Mouse (Mus musculus) CH12.LX (cell line): ENCODE results near the gene Kif5c. TPM values are rescaled to one million over a fixed set of nuclear protein-coding genes. Genes with fewer than 3 reads are reported as not detected.

Source experiments
- DNase-seq: peaks from one replicate; pipeline ENCODE4 v3.0.0-alpha.2; 2013; ENCODE audit errors: extremely low read depth
- H3K27ac ChIP-seq: 2 replicates; pipeline ENCODE4 v1.5.1; 2012; ENCODE audit warnings: low read depth, mild to moderate bottlenecking, control low read depth, moderate library complexity; ENCODE audit not compliant: insufficient read depth
- H3K27me3 ChIP-seq: replicated peaks from 2 replicates; pipeline ENCODE3; 2012; ENCODE audit warnings: inconsistent platforms
- H3K36me3 ChIP-seq, 2 experiments: replicated peaks in 1 of 2; 2 replicates each; pipeline versions ENCODE3 to v1.6.1; 2012; ENCODE audit warnings: inconsistent platforms in 1 of 2, low read length in 1 of 2, mild to moderate bottlenecking in 1 of 2, mixed read lengths in 1 of 2, moderate library complexity in 1 of 2; ENCODE audit not compliant: control insufficient read depth in 1 of 2, insufficient read depth in 1 of 2
- H3K4me1 ChIP-seq, 2 experiments: 2 replicates each; pipeline ENCODE4 v1.6.1; 2012; ENCODE audit warnings: inconsistent platforms in 1 of 2, moderate library complexity in 1 of 2; ENCODE audit not compliant: insufficient read depth in 2 of 2, control insufficient read depth in 1 of 2
- H3K4me2 ChIP-seq: 2 replicates; pipeline ENCODE4 v1.6.1; 2012; ENCODE audit warnings: low read depth, mild to moderate bottlenecking, control low read depth; ENCODE audit not compliant: poor library complexity, insufficient read depth, severe bottlenecking
- H3K4me3 ChIP-seq, 3 experiments: fragments of 150-350 bp in 1 of 3; sonication (generic) in 1 of 3; replicated peaks in 1 of 3; 2 replicates each; pipeline versions ENCODE3 to v1.5.1; 2011 to 2012; ENCODE audit warnings: low read depth in 2 of 3, low read length in 2 of 3, mild to moderate bottlenecking in 2 of 3, moderate library complexity in 2 of 3, control low read depth in 1 of 3, improper control_type of control experiment in 1 of 3, inconsistent platforms in 1 of 3, mixed read lengths in 1 of 3; ENCODE audit not compliant: poor library complexity in 1 of 3
- H3K79me2 ChIP-seq: replicated peaks from 2 replicates; pipeline ENCODE4 v1.6.1; 2012; ENCODE audit warnings: mild to moderate bottlenecking, moderate library complexity; ENCODE audit not compliant: control insufficient read depth, poor library complexity, insufficient read depth, severe bottlenecking; ENCODE audit errors: extremely low read depth
- H3K9ac ChIP-seq: 2 replicates; pipeline ENCODE4 v1.6.1; 2012; ENCODE audit warnings: low read depth, mild to moderate bottlenecking, control low read depth, moderate library complexity; ENCODE audit not compliant: insufficient read depth
- H3K9me3 ChIP-seq: replicated peaks from 2 replicates; pipeline ENCODE3; 2012; ENCODE audit warnings: low read length, inconsistent platforms, mixed read lengths
- BHLHE40 ChIP-seq: IDR thresholded peaks from 2 replicates; pipeline ENCODE4 v1.6.1; 2011; ENCODE audit warnings: mild to moderate bottlenecking, low read depth, low read length, improper control_type of control experiment
- CHD1 ChIP-seq: IDR thresholded peaks from 2 replicates; pipeline ENCODE4 v1.6.1; 2012; ENCODE audit warnings: low read depth, low read length, improper control_type of control experiment, inconsistent platforms
- CHD2 ChIP-seq: IDR thresholded peaks from 2 replicates; pipeline ENCODE4 v1.6.1; 2011; ENCODE audit warnings: low read length, improper control_type of control experiment
- CTCF ChIP-seq, 2 experiments: IDR thresholded peaks in 1 of 2; conservative IDR thresholded peaks in 1 of 2; 2 replicates each; pipeline ENCODE4 v1.5.1; 2011 to 2012; ENCODE audit warnings: low read depth in 2 of 2, low read length in 2 of 2, improper control_type of control experiment in 1 of 2, inconsistent platforms in 1 of 2, mild to moderate bottlenecking in 1 of 2, moderate library complexity in 1 of 2
- E2F4 ChIP-seq: IDR thresholded peaks from 2 replicates; pipeline ENCODE4 v1.6.1; 2011; ENCODE audit warnings: low read depth, low read length, improper control_type of control experiment; ENCODE audit not compliant: insufficient replicate concordance
- JUN ChIP-seq: IDR thresholded peaks from 2 replicates; pipeline ENCODE4 v1.6.1; 2011; ENCODE audit warnings: low read depth, mild to moderate bottlenecking, low read length, improper control_type of control experiment, moderate library complexity; ENCODE audit not compliant: insufficient read depth
- JUND ChIP-seq: conservative IDR thresholded peaks from 2 replicates; pipeline ENCODE4 v1.6.1; 2011; ENCODE audit warnings: low read depth, low read length, improper control_type of control experiment
- KAT2A ChIP-seq: IDR thresholded peaks from 2 replicates; pipeline ENCODE4 v1.6.1; 2012; ENCODE audit warnings: low read length, improper control_type of control experiment, inconsistent platforms; ENCODE audit not compliant: insufficient replicate concordance
- MYC ChIP-seq: IDR thresholded peaks from 2 replicates; pipeline ENCODE4 v1.6.1; 2011; ENCODE audit warnings: low read depth, mild to moderate bottlenecking, improper control_type of control experiment, low read length
- RAD21 ChIP-seq: IDR thresholded peaks from 2 replicates; pipeline ENCODE4 v1.6.1; 2011; ENCODE audit warnings: low read depth, mild to moderate bottlenecking, low read length, improper control_type of control experiment, moderate library complexity
- SMC3 ChIP-seq: IDR thresholded peaks from 2 replicates; pipeline ENCODE4 v1.6.1; 2011; ENCODE audit warnings: low read depth, low read length, improper control_type of control experiment
- TBP ChIP-seq: conservative IDR thresholded peaks from 2 replicates; pipeline ENCODE4 v1.6.1; 2011; ENCODE audit warnings: low read depth, low read length, improper control_type of control experiment
- ZKSCAN1 ChIP-seq: IDR thresholded peaks from 2 replicates; pipeline ENCODE4 v1.6.1; 2012; ENCODE audit warnings: low read depth, inconsistent platforms, low read length, improper control_type of control experiment, borderline replicate concordance
- ZNF384 ChIP-seq: IDR thresholded peaks from 2 replicates; pipeline ENCODE4 v1.6.1; 2012; ENCODE audit warnings: low read depth, low read length, improper control_type of control experiment, inconsistent platforms
- dilution Hi-C: fragments of 300-500 bp; cut with MboI; formaldehyde crosslinking; loops from 2 replicates; pipeline ENCODE4 v1.14.3; 2020; ENCODE audit warnings: low sequenced_read_pairs; ENCODE audit not compliant: extremely low pct_unique_long_range_greater_than_20kb, extremely low pct_ligation_motif_present
- in situ Hi-C: fragments of 300-500 bp; cut with MboI; formaldehyde crosslinking; loops from 3 replicates; pipeline ENCODE4 v1.14.3; 2019; ENCODE audit warnings: low sequenced_read_pairs, low pct_ligation_motif_present, low pct_unique_long_range_greater_than_20kb, mixed read lengths
- polyA plus RNA-seq: library from polyadenylated mRNA; unstranded; fragments of >175 nt; gene quantifications from 2 replicates; pipeline ENCODE4 v1.2.1, GENCODE M21; 2012; ENCODE audit warnings: low read depth; ENCODE audit not compliant: insufficient read length
- total RNA-seq, 2 experiments: library from RNA; depleted of rRNA; stranded (reverse); fragments of 300-350 nt in 1 of 2; fragments of >200 nt in 1 of 2; gene quantifications; 2 replicates each; pipeline ENCODE4 v1.2.3; 2012 to 2014

The Kif5c gene
- total and polyA plus RNA-seq, 3 experiments, result 3.0 to 3.5 (median 3.1) TPM

DNA sequence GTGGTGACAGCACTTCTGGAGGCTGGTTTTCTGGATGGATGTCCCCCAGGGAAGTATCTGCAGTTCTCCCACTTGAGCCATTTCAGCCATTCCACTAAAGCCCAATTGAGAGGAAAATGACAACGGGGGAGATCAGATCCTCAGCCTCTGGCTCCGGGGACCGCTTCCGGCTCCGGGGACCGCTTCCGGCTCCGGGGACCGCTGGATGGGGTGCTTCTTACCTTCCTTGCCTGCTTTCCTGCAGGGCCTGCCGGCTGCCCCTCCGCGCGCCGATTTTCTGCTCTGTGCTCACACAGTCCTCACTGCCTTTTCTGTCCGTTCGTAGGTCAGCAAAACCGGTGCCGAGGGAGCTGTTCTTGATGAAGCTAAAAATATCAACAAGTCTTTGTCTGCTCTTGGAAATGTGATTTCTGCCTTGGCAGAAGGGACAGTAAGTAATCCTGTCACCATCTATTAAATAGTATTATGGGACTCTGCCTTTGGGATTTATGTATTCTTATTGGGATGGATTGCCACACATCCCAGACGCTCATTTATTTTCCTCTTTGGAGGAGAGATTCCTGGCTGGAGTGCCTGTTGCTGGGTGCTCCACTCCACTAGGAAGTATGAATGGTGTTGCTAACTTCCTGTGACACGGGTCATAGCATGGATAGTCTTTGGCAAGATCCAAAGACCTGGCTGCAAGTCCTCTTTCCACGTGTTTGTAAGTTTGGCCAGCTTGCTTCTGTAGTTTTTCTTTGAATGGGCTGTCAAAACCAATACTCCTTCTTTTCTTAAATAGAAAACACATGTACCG lies 81.3 kb downstream of the Kif5c start:
- Histone ChIP-seq H3K9ac (no peak overlapping the region), H3K27me3 (no peaks in the 10 kb centered on the region), H3K4me2 (no peak overlapping the region), H3K79me2 (no peaks in the 10 kb centered on the region), H3K4me3 (no peak overlapping the region), H3K36me3 (no peaks in the 10 kb centered on the region), H3K9me3 (no peaks in the 10 kb centered on the region), H3K4me1 (peaks cover 2 to 4% of the 10 kb centered on the region in 2 experiments; a peak in 1 of 4 replicates), H3K27ac (no peak overlapping the region)
- no peak for DNase-seq
- in situ Hi-C loops, result no loop called here
- TF ChIP-seq KAT2A (no peak), JUND (no peak), ZNF384 (no peak), ZKSCAN1 (no peak), E2F4 (no peak), CHD1 (no peak), JUN (no peak), SMC3 (no peak)
- dilution Hi-C loops, result no loop called here

DNA sequence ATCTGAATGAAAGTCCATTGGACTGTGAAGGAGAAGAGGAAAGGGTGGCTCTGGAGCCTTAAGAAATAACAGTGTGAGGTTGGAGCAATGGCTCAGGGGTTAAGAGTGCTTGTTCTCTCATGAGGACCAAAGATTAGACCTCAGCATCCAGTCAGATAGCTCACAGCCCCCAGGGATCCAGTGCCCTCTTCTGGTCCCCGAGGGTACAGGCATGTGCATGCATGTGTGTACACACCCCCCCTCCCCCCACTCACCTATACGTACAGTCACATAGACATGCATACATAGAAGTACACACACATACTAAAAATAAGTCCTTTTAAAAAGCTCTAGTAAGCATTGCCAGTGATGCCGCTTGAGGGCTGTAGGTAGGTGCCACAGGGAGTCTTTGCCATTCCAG lies 91.1 kb downstream of the Kif5c start:
- no peak overlapping the region for H3K9ac ChIP-seq
- no peak overlapping the region for H3K4me2 ChIP-seq
- H3K9me3 ChIP-seq, result no peaks in the 10 kb centered on the region
- in situ Hi-C loops (loop anchor here (5.0 kb wide), 1 partner anchor 268 kb away; no protein-coding TSS in a partner anchor), dilution Hi-C loops (no loop called here)
- H3K36me3 ChIP-seq, result no peaks in the 10 kb centered on the region
- TF ChIP-seq CHD2 (peak; percentile 57; the same call in 1 of the 2 replicates), SMC3 (peak; percentile 63), CTCF (conservative IDR thresholded peaks at IDR 0.05 in 1 of 2, IDR thresholded peaks at IDR 0.05 in 1 of 2; ENCODE audit: low read depth in 2 of 2, low read length in 2 of 2) (peak in 1 of 2 experiments; percentile 73; a peak in 3 of 4 replicates), MYC (peak; percentile 62; the same call in 1 of the 2 replicates), RAD21 (peak; percentile 73), BHLHE40 (0 out of 2 replicates have a peak, but pooled peaks have one; percentile 33), JUN (no peak), TBP (no peak)
- H3K27ac ChIP-seq, result no peak overlapping the region
- H3K27me3 ChIP-seq, result no peaks in the 10 kb centered on the region
- DNase-seq, result peak; percentile 53
- H3K4me3 ChIP-seq, result no peak overlapping the region
- no peaks in the 10 kb centered on the region for H3K79me2 ChIP-seq
- no peaks in the 10 kb centered on the region for H3K4me1 ChIP-seq
